Comparison of ENCODE assay signal across 20 mouse cellular contexts in the genomic region with DNA sequence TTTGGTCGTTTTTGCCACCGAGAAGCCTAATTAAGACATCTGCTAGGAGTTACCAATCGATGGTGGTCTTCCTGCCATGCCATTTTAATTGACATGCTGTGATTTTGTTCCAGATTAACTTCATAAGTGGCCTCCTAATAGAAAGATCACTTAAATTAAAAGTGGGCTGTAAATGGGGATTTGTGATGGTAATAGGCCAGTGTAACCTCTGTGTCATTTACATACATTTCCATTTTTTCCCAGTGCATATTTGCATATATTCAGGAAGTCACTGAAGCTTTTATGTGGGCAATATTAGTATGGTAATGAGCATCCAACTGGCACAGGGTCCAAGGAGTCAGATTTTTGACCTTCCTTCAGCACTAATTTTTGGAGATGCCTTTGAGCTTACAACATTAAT.
A peak's percentile ranks its signal among the peaks of the same experiment; 100 is the strongest.
DNase-seq lines count a peak whose midpoint lies in the region; ATAC-seq and TF ChIP-seq lines count a peak whose summit lies in the region.
"Had no signal": no experiment of that assay in that cellular context is flagged by ENCODE, and none has a peak within 500 bp of the region (broad histone marks: within the 10 kb centered on the region; RNA-seq: fewer than 3 reads in every experiment).

No protein-coding gene starts in this region.

- peak; percentile 42 for DNase-seq in forebrain, embryonic 14.5 days (ENCODE audit: low spot score)
- DNase-seq in midbrain, embryonic 11.5 days (ENCODE audit: low spot score, missing footprints): no peak
- DNase-seq in midbrain, postnatal 0 days (ENCODE audit: low spot score): no peak
- no peak for DNase-seq in neural tube, embryonic 11.5 days (ENCODE audit: low spot score)
- no peak for DNase-seq in neural tube, embryonic 10.5 days (ENCODE audit: extremely low spot score, low spot score)
- DNase-seq in cerebellum, postnatal 4 days (ENCODE audit: low spot score in 2 of 2): no peak
- DNase-seq: cerebellum, adult 2 months; cerebellum, postnatal 10 days; embryo, embryonic 11 days; gastrocnemius, adult 2 months; gastrocnemius, postnatal 25 days; kidney, adult 18-20 months had no signal

- no peak overlapping the region for H3K9ac ChIP-seq in forebrain, embryonic 14.5 days (ENCODE audit: low read length)
- no peak overlapping the region for H3K9ac ChIP-seq in forebrain, embryonic 15.5 days (replicated peaks)
- no peak overlapping the region for H3K9ac ChIP-seq in midbrain, embryonic 11.5 days (ENCODE audit: low read length)
- H3K9ac ChIP-seq in midbrain, postnatal 0 days (replicated peaks; ENCODE audit: low read length, poor library complexity, severe bottlenecking): no peak overlapping the region
- no peak overlapping the region for H3K9ac ChIP-seq in neural tube, embryonic 11.5 days (ENCODE audit: low read length)
- H3K9ac ChIP-seq: embryonic facial prominence, embryonic 15.5 days; heart, embryonic 12.5 days; intestine, embryonic 15.5 days had no signal

- no peak overlapping the region for H3K4me2 ChIP-seq in forebrain, embryonic 14.5 days (ENCODE audit: low read length)
- no peak overlapping the region for H3K4me2 ChIP-seq in forebrain, embryonic 15.5 days (replicated peaks)
- H3K4me2 ChIP-seq in midbrain, embryonic 11.5 days: no peak overlapping the region
- no peak overlapping the region for H3K4me2 ChIP-seq in midbrain, postnatal 0 days (ENCODE audit: low read depth, low read length, poor library complexity, severe bottlenecking)
- H3K4me2 ChIP-seq in neural tube, embryonic 11.5 days (ENCODE audit: low read depth): no peak overlapping the region
- H3K4me2 ChIP-seq: embryonic facial prominence, embryonic 15.5 days; heart, embryonic 12.5 days; intestine, embryonic 15.5 days had no signal

- ATAC-seq in forebrain, embryonic 14.5 days: 0 out of 2 replicates have a peak, but pooled peaks have one; percentile 20
- no peak for ATAC-seq in forebrain, embryonic 15.5 days (replicated peaks)
- peak; percentile 55; the same call in 1 of the 2 replicates for ATAC-seq in midbrain, embryonic 11.5 days (ENCODE audit: low FRiP score)
- ATAC-seq in midbrain, postnatal 0 days (ENCODE audit: low FRiP score): no peak
- ATAC-seq in neural tube, embryonic 11.5 days (ENCODE audit: insufficient read depth, low FRiP score, low TSS enrichment): peak; percentile 58; the same call in 1 of the 2 replicates
- ATAC-seq: activated CD4-positive, CD25-positive, alpha-beta regulatory T cell, adult 4 months; intestine, embryonic 15.5 days; Patski had no signal

- no peaks in the 10 kb centered on the region for H3K27me3 ChIP-seq in forebrain, embryonic 14.5 days (replicated peaks; ENCODE audit: control insufficient read depth, insufficient read depth, low read length)
- H3K27me3 ChIP-seq in forebrain, embryonic 15.5 days: no peaks in the 10 kb centered on the region
- H3K27me3 ChIP-seq in midbrain, embryonic 11.5 days (ENCODE audit: control insufficient read depth, insufficient read depth, low read length): no peaks in the 10 kb centered on the region
- no peaks in the 10 kb centered on the region for H3K27me3 ChIP-seq in midbrain, postnatal 0 days (ENCODE audit: insufficient read depth, low read length)
- H3K27me3 ChIP-seq in neural tube, embryonic 11.5 days (ENCODE audit: control insufficient read depth, insufficient read depth, low read length): no peaks in the 10 kb centered on the region
- H3K27me3 ChIP-seq: CH12.LX; embryonic facial prominence, embryonic 15.5 days; heart, embryonic 12.5 days; intestine, embryonic 15.5 days; Patski had no signal

- WGBS in forebrain, embryonic 14.5 days: 36% methylated on average over 3 of the region's 3 CpGs
- WGBS in forebrain, embryonic 15.5 days: 27% methylated on average over 3 of the region's 3 CpGs
- 55% methylated on average over 3 of the region's 3 CpGs for WGBS in midbrain, embryonic 11.5 days
- 27% methylated on average over 3 of the region's 3 CpGs for WGBS in midbrain, postnatal 0 days
- 67% methylated on average over 3 of the region's 3 CpGs for WGBS in neural tube, embryonic 11.5 days

- H3K36me3 ChIP-seq in forebrain, embryonic 14.5 days (ENCODE audit: control insufficient read depth, insufficient read depth, low read length): no peaks in the 10 kb centered on the region
- H3K36me3 ChIP-seq in forebrain, embryonic 15.5 days: no peaks in the 10 kb centered on the region
- H3K36me3 ChIP-seq in midbrain, embryonic 11.5 days (ENCODE audit: control insufficient read depth, insufficient read depth, low read length): no peaks in the 10 kb centered on the region
- no peaks in the 10 kb centered on the region for H3K36me3 ChIP-seq in midbrain, postnatal 0 days (ENCODE audit: insufficient read depth, low read length)
- no peaks in the 10 kb centered on the region for H3K36me3 ChIP-seq in neural tube, embryonic 11.5 days (ENCODE audit: control insufficient read depth, insufficient read depth, low read length)
- H3K36me3 ChIP-seq: embryonic facial prominence, embryonic 15.5 days; heart, embryonic 12.5 days; intestine, embryonic 15.5 days had no signal

- H3K9me3 ChIP-seq in forebrain, embryonic 14.5 days (replicated peaks; ENCODE audit: control insufficient read depth, low read length): no peaks in the 10 kb centered on the region
- H3K9me3 ChIP-seq in forebrain, embryonic 15.5 days: no peaks in the 10 kb centered on the region
- no peaks in the 10 kb centered on the region for H3K9me3 ChIP-seq in midbrain, embryonic 11.5 days (ENCODE audit: control insufficient read depth, low read length)
- H3K9me3 ChIP-seq in midbrain, postnatal 0 days (ENCODE audit: low read length): no peaks in the 10 kb centered on the region
- no peaks in the 10 kb centered on the region for H3K9me3 ChIP-seq in neural tube, embryonic 11.5 days (ENCODE audit: control insufficient read depth, low read length)
- H3K9me3 ChIP-seq: embryonic facial prominence, embryonic 15.5 days; heart, embryonic 12.5 days; intestine, embryonic 15.5 days had no signal

- no peaks in the 10 kb centered on the region for H3K4me1 ChIP-seq in forebrain, embryonic 14.5 days (ENCODE audit: control insufficient read depth, insufficient read depth, low read length)
- no peaks in the 10 kb centered on the region for H3K4me1 ChIP-seq in forebrain, embryonic 15.5 days
- H3K4me1 ChIP-seq in midbrain, embryonic 11.5 days (ENCODE audit: control insufficient read depth, insufficient read depth, low read length): no peaks in the 10 kb centered on the region
- no peaks in the 10 kb centered on the region for H3K4me1 ChIP-seq in midbrain, postnatal 0 days (ENCODE audit: insufficient read depth, low read length)
- H3K4me1 ChIP-seq in neural tube, embryonic 11.5 days (ENCODE audit: control insufficient read depth, insufficient read depth, low read length): no peaks in the 10 kb centered on the region
- H3K4me1 ChIP-seq: embryonic facial prominence, embryonic 15.5 days; heart, embryonic 12.5 days; intestine, embryonic 15.5 days had no signal

- H3K27ac ChIP-seq in forebrain, embryonic 14.5 days (ENCODE audit: low read depth, low read length): no peak overlapping the region
- no peak overlapping the region for H3K27ac ChIP-seq in forebrain, embryonic 15.5 days (replicated peaks)
- no peak overlapping the region for H3K27ac ChIP-seq in midbrain, embryonic 11.5 days (ENCODE audit: low read depth, low read length)
- H3K27ac ChIP-seq in midbrain, postnatal 0 days (ENCODE audit: low read depth, low read length): no peak overlapping the region
- no peak overlapping the region for H3K27ac ChIP-seq in neural tube, embryonic 11.5 days (ENCODE audit: low read depth, low read length)
- H3K27ac ChIP-seq: embryonic facial prominence, embryonic 15.5 days; gastrocnemius, adult 2 months; intestine, embryonic 15.5 days had no signal

- TF ChIP-seq CTCF in midbrain, postnatal 0 days (IDR thresholded peaks at IDR 0.05): no peak

- no peak overlapping the region for H3K4me3 ChIP-seq in forebrain, embryonic 14.5 days (ENCODE audit: low read depth, low read length)
- no peak overlapping the region for H3K4me3 ChIP-seq in forebrain, embryonic 15.5 days
- H3K4me3 ChIP-seq in midbrain, embryonic 11.5 days (ENCODE audit: low read depth, low read length): no peak overlapping the region
- H3K4me3 ChIP-seq in midbrain, postnatal 0 days (ENCODE audit: low read depth, low read length): no peak overlapping the region
- no peak overlapping the region for H3K4me3 ChIP-seq in neural tube, embryonic 11.5 days (ENCODE audit: low read depth, low read length)
- H3K4me3 ChIP-seq: embryonic facial prominence, embryonic 15.5 days; erythroblast, embryonic 14.5 days; gastrocnemius, adult 2 months; heart, embryonic 12.5 days; intestine, embryonic 15.5 days had no signal

Comparison
In these comparisons a context has a peak if more than half of its experiments do, and no peak if none do; other contexts are left out.
1. ATAC-seq: peak in forebrain, embryonic 14.5 days (single experiment), midbrain, embryonic 11.5 days (single experiment) and neural tube, embryonic 11.5 days (single experiment); none in forebrain, embryonic 15.5 days (single experiment) and midbrain, postnatal 0 days (single experiment).